Mouse (Mus musculus): ENCODE measurements at regions not wholly inside any gene's neighbourhood (a gene's known extent, or its start where the extent isn't known, plus 50 kb on each side); places are given as distances from the start of the nearest gene placed in this dataset.

DNA sequence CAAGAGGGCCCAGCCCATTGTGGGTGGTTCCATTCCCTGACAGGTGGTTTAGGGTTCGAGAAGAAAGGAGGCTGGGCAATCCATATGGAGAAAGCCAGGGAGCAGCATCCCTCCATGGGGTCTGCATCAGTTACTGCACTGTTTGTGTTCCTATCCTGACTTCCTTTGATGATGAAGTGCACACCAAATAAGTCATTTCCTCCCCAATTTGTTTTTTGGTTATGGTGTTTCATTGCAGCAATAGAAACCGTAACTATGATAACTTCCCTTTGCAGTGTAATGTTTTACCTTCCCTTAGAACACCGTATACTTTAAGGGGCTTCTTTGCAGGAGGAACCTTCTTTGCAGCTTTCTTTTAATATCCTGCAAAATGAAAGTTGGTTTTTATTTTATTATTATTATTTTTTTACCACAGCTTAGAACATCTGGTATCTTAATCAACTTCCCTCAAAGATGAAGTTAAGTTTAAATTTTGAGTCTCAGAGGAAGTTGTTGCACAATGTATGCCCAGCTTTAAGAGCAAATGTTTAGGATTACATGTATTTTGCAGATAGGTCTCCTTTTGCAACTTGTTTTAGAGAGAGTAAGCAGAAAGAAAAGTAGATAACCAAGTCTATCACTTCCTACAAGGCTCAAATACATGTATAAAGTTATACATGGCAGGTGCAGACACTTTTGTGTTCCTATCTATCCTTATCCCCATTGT lies 1059.1 kb downstream of the Diaph2 start:
- Histone ChIP-seq H3K4me3 (no peak overlapping the region), H3K27ac (no peak overlapping the region)
- no peak for DNase-seq
- intact Hi-C loops (cut with DNase I), result no loop called here
- no peak for TF ChIP-seq CTCF (IDR thresholded peaks at IDR 0.05)

DNA sequence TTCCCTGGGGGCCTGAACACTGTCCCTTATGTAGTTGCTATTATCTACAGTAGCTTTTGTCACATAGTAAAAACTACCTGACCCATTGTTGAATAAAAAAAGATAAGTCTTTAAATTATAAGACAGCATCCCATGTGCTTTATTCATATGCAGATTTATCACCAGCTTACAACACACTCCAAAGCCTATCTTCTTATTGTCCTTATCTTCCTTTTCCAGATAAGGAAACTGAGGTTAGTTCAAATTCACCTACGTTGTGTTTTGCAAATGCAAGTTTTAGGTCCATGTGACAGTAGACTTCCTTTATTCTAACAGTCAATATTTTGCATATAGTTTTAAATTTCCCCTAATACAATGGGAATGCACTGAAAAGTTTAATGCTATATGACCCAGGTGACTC lies 1069.4 kb downstream of the Diaph2 start:
- Histone ChIP-seq H3K4me3 (no peak overlapping the region), H3K27ac (no peak overlapping the region)
- DNase-seq, result no peak
- intact Hi-C loops (cut with DNase I), result no loop called here
- no peak for TF ChIP-seq CTCF (IDR thresholded peaks at IDR 0.05)

GRCm38 (mm10) chrX:130819707-130820106 lies 1070.2 kb downstream of the Diaph2 start:
- no peak overlapping the region for H3K27ac ChIP-seq
- no peak for DNase-seq
- no peak overlapping the region for H3K4me3 ChIP-seq
- intact Hi-C loops (cut with DNase I), result no loop called here
- no peak for TF ChIP-seq CTCF (IDR thresholded peaks at IDR 0.05)

DNA sequence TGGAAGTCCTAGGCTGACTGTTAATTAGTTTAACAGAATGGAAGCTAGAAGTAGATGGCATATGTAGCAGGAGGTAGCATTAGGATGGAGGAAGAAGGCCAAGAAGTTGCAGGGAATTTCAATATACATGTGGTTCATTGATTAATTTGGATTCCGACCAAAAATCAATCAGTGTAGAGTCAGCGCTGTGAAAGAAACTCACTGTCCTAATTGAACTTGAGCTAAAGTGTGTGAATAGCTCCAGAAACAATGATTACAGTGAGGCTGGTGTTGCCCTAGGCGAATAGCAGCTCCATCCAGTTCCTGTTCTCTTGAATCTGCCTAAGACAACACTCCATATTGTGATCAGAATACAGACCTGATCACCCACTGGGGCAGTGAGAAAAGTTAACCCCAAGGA lies 1070.6 kb downstream of the Diaph2 start:
- H3K27ac ChIP-seq, result no peak overlapping the region
- no peak overlapping the region for H3K4me3 ChIP-seq
- TF ChIP-seq CTCF (IDR thresholded peaks at IDR 0.05), result no peak
- intact Hi-C loops (cut with DNase I), result no loop called here
- no peak for DNase-seq

DNA sequence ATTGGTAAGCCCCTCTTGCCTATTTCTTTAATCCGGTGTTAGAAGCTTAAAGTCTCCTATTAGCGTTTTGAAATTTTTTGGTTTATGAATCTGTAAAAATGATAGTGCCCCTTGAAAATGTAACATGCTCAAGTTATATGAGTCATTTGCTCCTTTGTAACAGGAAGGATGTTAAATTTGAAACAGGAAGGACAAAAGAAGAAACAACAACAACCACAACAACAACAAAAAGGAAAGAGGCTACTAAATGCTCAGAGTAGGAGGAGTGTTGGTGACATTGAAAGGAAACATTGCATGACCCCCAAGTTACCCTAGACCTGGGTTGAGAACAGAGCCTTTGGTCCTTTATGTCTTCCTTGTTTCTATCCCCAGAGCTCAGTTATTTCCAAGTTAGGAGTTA lies 1074.4 kb downstream of the Diaph2 start:
- no peak for TF ChIP-seq CTCF (IDR thresholded peaks at IDR 0.05)
- no peak for DNase-seq
- H3K4me3 ChIP-seq, result no peak overlapping the region
- intact Hi-C loops (cut with DNase I), result no loop called here
- no peak overlapping the region for H3K27ac ChIP-seq

GRCm38 (mm10) chrX:130835835-130836234 lies 1086.3 kb downstream of the Diaph2 start:
- intact Hi-C loops (cut with DNase I), result no loop called here
- Histone ChIP-seq H3K4me3 (no peak overlapping the region), H3K27ac (no peak overlapping the region)
- no peak for TF ChIP-seq CTCF (IDR thresholded peaks at IDR 0.05)
- DNase-seq, result no peak

DNA sequence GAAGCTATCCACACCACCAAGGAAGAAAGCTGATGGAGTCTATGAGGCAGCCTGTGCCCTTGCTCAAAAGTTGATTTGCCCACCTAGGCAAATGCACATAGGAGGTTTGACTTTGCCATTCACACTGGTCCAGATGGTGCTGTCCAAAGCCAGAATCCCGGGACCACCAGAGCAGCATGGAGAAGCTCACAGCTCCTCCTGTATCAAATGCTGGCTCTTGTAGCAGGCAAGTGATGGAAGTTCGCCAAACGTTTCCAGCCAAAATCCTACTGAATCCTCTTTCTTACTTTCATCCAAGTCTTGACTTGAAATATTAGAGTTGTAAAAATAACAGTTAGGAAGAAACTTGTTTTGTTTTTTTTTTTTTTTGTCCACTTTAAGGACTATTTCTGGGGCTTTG lies 1093.6 kb downstream of the Diaph2 start:
- Histone ChIP-seq H3K27ac (no peak overlapping the region), H3K4me3 (no peak overlapping the region)
- intact Hi-C loops (cut with DNase I), result no loop called here
- peak; percentile 12 for DNase-seq
- TF ChIP-seq CTCF (IDR thresholded peaks at IDR 0.05), result no peak

DNA sequence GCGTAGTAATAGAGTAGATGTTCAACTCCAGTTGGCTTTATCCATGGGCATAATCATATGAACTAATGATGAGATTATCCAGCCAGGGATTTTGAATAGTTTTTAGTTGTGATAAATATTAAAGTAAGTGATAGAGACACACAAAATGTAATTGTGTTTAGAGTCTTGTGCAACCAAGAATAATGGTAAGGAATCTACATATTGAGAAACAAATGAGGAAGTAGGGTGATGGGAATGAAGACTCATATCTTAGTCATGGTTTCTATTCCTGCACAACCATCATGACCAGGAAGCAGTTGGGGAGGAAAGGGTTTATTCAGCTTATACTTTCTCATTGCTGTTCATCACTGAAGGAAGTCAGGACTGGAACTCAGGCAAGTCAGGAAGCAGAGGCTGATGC lies 1117.0 kb downstream of the Diaph2 start:
- Histone ChIP-seq H3K4me3 (no peak overlapping the region), H3K27ac (no peak overlapping the region)
- DNase-seq, result no peak
- no peak for TF ChIP-seq CTCF (IDR thresholded peaks at IDR 0.05)
- intact Hi-C loops (cut with DNase I), result no loop called here

DNA sequence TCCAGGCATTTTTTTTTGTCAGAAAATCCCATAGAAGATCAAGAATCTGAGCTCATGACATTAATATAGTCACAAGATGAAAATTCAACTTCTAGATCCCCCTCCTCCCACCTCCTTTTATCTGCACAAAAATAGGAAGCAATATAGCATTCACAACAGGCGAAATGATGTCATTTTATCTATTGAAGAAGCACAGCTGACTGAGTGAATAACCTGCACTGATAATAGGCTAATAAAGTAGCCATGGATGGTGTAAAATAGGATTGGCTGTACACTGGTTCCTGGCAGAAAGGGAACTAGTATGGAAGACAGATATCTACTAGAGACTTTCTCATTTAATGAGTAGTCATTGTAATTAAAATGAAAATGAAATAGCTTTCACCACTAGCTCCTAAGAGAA lies 1124.6 kb downstream of the Diaph2 start:
- intact Hi-C loops (cut with DNase I), result loop anchor here (10.0 kb wide), 1 partner anchor 61 kb away; no protein-coding TSS in a partner anchor
- no peak for DNase-seq
- Histone ChIP-seq H3K27ac (no peak overlapping the region), H3K4me3 (no peak overlapping the region)
- no peak for TF ChIP-seq CTCF (IDR thresholded peaks at IDR 0.05)

- intact Hi-C loops (cut with DNase I), result loop anchor here (10.0 kb wide), 1 partner anchor 60 kb away; no protein-coding TSS in a partner anchor
- Histone ChIP-seq H3K4me3 (no peak overlapping the region), H3K27ac (no peak overlapping the region)
- no peak for DNase-seq
- no peak for TF ChIP-seq CTCF (IDR thresholded peaks at IDR 0.05)
These were observed 1125.7 kb downstream of the Diaph2 start for GRCm38 (mm10) chrX:130875289-130875688.

GRCm38 (mm10) chrX:130876120-130876519 lies 1126.6 kb downstream of the Diaph2 start:
- intact Hi-C loops (cut with DNase I), result loop anchor here (10.0 kb wide), 1 partner anchor 59 kb away; no protein-coding TSS in a partner anchor
- H3K27ac ChIP-seq, result no peak overlapping the region
- TF ChIP-seq CTCF (IDR thresholded peaks at IDR 0.05), result no peak
- no peak overlapping the region for H3K4me3 ChIP-seq
- no peak for DNase-seq
